Mouse (Mus musculus) ovary, adult 18-20 months (tissue): ENCODE results near the gene Haghl.
A peak's percentile ranks its signal among the peaks of the same experiment; 100 is the strongest.
"Not testable (repeated sequence)": the region's sequence is repeated elsewhere in the genome, so short reads cannot be mapped to it uniquely, and the experiment has no call there.

Experiments used
- DNase-seq: peaks from one replicate; pipeline ENCODE4 v3.0.0; 2022; ENCODE audit warnings: low spot score, mixed read lengths

The Haghl gene

GRCm38 (mm10) chr17:25748238-25748637 is 37.2 kb downstream of the Haghl start:
- no peak for DNase-seq

- DNase-seq = no peak
Measured at GRCm38 (mm10) chr17:25744311-25744710, 41.2 kb downstream of the Haghl start.

DNA sequence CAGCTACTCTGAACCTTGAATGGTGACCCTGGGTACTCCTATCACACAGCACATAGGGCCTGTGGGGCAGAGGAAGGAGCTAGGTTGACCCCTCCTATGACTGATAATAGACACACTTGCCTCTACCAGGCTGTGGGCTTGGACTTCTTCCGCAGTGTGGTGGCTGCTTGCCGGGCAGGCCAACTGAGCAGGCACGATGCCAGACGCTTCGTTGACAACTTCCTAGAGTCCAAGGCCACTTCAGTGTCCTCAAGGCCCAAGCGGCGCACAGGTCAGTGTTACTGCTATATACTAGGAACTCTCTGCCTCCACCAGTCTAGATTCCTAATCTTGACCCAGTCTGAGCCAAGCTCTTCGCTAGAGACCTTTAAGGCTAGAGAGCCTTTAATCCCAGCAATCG is 41.6 kb downstream of the Haghl start:
- DNase-seq = no peak

- not testable (repeated sequence) for DNase-seq
Measured at GRCm38 (mm10) chr17:25741471-25741870, 44.0 kb downstream of the Haghl start.

DNA sequence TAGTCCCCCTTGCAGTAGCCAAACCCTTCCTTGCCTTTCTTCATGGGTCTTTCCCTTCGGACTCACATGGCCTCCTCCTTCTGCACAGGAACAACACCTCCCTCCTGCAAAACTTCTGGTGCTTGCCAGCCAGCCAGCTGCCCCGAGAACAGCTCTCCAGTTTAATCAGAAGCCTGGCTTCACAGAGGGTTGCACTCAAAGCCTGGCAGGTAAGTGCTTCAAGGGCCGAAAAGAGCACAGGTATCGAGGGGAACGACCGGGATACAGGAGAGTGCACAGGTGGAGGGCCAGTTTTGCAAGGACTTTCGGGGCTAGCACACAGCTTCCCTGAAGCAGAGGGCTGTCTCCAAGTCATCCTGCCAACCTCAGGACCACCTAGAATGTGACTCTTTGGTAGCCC is 46.6 kb downstream of the Haghl start:
- no peak for DNase-seq

- DNase-seq = no peak
Measured at GRCm38 (mm10) chr17:25735745-25736144, 49.7 kb downstream of the Haghl start, which contains the start of gene Mslnl. Mslnl (plus strand) TSS chr17:25736042.

DNA sequence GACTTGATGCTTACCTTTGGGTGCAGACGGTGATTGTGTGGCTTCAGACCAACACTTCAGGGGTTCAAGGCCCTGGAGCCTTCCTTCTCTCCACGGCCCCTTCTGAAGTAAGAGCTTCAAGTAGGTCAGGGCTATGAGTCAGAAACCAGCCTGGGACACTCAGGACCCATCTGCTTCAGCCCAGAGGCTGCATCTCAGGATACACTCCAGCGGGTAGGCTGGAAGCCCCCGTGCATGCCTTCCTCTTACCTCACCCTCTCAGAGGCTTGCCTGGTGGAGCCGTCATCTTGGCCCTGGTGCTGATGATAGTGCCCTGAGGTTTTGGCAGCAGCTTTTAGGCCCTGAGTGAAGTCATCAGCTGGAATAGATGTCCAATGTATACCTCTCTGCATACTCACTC is 50.2 kb downstream of the Haghl start:
- no peak for DNase-seq

GRCm38 (mm10) chr17:25732082-25732481 is 53.4 kb downstream of the Haghl start:
- peak; percentile 50 for DNase-seq
